Mouse (Mus musculus) kidney, postnatal 14 days (tissue): ENCODE measurements around the gene Blmh.
A peak's percentile ranks its signal among the peaks of the same experiment; 100 is the strongest.

Source experiments
- DNase-seq: peaks from one replicate; pipeline ENCODE4 v3.0.0; 2022; ENCODE audit warnings: mixed read lengths

Gene Blmh

DNA sequence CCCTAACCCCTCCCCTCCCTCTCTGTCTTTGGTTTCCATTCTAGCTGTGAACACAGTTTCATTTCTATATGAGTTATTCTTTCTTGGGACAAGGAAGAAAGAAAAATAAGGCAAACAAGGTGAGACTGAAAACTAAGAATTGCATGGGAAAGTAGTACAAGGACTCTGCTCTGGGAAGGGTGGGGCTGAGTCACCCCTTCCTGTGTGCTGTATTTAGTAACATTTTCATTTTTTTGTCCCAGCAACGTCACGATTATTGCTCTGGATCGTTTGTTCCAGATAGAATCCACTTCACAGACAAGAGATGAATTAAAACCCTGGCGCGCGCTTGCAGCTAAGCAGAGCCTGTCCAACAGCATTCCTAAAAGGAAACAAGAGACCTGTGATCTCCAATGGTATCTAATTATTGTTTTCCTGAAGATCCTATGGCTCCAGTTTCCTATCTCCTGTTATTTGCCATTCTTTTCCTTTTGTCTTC lies at the start of gene Blmh:
Blmh (plus strand) TSS at position 51 of the 478 bp plus-strand sequence.
- DNase-seq, result peak; percentile 43

DNA sequence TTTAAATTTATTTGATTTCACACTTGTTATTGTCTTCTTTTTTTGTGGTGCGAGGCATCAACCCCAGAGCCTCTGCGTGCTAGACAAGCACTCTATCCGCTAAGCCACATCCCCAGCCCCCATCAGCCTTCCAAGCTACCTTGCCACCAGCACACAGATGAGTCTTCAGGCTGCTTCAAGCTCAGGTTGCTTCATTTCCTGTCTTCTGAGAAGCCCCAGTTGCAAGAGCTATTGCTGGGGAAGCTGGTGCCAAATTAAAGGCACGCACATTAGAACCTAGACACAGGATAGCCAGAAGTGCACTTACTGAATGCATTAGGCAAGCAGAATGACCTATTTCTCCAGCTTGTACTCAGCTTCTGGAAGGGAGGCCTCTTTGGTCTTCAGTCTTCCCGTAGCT lies 44.8 kb upstream of the Blmh start:
- DNase-seq, result no peak

DNA sequence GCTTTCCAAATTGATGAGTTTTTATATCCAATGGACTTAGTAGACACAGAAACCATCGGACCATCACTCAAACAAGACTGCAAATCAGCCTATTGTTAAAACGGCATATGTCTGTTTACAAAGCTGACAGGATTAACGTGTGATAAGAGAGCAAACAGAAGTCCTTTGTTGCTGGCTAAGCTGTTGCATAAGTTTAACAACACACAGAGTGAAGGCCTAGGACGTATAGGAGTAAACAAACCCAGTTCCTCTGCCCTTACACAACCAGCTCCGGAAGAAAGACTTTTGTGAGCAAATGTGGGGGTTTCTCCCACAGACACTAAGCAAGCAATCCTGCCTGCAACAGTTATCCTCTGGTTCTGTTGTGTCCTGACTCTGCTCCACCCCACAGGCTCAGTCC lies 40.2 kb upstream of the Blmh start:
- DNase-seq, result no peak

DNA sequence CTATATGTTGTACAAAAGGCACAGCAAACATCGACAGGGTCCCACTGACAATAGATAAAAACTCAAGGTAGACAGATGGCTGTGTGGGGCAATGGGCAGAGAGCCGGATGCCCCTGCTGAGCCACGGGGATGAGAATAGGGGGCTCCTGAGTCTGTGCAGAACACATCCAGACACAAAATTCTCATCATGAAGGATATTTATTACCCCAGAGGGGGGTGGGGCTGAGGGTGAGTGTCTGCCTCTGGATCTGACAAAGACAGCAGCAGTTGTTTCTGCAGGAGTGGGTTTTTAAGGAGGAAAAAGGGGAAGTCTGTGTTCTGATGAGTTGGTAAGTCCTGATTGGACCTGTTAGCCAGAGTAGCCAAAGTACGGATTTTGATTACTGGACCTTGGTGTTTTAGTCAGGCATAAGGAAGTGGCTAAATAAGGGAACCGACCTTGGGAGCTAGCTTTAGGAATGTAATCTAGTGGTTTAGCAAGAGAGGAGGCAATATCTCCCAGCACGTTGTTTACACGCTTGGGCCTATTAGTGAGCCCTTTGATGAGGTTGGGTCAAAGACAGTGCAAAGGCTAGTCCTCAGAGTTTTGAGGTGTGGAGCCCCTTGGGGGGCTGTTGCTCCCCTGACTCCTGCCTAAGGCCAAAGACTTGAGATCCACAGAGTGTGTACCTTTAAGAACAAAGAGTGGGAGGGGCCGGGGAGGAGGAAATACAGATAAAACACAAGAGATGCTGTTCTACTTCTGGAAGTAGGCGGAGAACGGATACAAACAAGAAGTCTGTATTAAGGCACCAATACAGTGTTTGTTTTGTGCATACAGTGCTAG lies 35.1 kb upstream of the Blmh start:
- peak; percentile 68 for DNase-seq

GRCm38 (mm10) chr11:76891171-76891570 lies 33.4 kb upstream of the Blmh start:
- DNase-seq, result no peak

DNA sequence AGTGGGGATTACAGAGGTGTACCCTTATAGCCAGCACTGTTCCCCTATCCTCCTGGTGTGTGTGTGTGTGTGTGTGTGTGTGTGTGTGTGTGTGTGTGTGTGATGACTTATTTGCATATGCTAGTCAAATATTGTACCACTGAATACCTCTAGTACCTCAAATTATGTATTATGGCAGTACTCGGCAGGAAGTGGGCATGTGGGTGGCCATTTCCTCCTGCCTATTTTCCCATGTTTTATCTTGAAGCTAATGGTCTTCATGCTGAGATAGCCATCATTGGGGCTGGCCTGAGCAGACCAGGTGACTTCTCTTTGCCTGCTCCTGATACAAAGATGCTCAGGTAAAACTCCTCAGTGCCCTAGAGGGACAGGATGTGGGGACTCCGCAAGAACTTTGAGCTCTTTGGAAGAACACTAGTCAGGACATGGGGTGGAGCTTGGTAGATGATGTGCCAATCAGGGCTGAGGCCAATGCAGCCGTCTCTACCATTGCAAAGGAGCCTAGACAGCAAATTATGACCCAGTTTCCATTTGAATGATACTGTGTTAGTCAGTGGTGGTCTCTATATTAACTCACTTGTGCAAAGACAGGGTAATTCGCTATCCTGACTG lies 32.8 kb upstream of the Blmh start:
- DNase-seq, result no peak

DNA sequence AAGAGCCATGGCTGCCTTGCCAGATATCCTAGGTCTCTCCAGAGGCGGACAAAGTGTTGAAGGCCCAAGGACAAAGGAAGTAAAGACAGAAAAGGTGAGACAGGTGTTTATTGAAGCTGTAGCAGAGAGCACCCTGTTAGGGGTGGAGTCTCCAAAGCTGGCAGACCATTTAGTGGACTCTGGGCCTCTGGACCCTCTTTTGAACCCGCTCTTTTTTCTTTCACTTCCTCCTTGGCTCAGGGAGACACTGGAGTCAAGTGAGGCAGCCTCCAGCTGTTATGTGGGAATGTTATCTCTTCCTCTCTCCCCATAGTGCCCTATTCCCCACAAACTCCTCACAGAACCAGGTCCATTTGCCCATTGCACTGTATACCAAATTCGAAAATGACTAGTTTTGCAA lies 31.6 kb upstream of the Blmh start:
- no peak for DNase-seq

DNA sequence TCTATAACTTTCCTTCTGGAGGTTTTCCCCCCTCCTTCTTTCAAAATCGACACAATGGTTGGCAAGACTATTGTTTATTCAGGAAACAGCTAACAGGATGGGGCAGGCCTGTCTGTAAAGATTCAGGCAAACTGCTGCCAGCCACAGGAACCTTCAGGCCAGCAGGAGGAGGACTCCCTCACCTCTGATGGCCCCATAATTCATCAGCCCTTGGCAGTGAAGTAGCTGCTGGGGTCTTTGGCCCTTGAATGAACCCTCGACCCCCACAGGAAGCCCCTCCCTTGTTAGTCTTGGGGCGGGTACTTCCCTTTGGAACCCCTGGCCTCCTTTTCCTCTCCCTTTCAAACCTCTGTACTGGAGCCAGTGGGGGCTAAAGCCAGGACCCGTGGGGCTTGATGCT lies 31.0 kb upstream of the Blmh start:
- DNase-seq, result peak; percentile 80

DNA sequence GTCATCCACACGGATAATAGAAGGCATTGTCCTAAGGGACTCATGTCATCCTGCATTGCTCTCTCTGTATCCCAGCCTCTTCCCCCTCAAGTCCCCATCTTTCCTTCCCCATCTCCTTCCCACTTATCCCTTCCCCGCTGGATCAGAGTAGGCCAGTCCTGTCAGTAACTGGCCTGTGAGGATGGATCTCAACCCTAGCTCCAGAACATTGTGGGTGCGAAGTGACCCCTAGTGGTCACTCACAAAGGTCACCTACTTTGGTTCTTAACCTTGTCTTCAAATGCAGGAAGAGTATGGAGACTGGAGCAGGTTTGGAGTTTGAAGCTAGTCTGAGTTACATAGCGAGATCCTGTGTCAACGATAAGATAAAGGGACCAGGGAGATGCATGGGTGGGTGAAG lies 30.4 kb upstream of the Blmh start:
- DNase-seq, result peak; percentile 80

- no peak for DNase-seq
Measured at GRCm38 (mm10) chr11:76896360-76896759, 28.2 kb upstream of the Blmh start.

GRCm38 (mm10) chr11:76897126-76897525 lies 27.5 kb upstream of the Blmh start:
- DNase-seq, result peak; percentile 41

DNA sequence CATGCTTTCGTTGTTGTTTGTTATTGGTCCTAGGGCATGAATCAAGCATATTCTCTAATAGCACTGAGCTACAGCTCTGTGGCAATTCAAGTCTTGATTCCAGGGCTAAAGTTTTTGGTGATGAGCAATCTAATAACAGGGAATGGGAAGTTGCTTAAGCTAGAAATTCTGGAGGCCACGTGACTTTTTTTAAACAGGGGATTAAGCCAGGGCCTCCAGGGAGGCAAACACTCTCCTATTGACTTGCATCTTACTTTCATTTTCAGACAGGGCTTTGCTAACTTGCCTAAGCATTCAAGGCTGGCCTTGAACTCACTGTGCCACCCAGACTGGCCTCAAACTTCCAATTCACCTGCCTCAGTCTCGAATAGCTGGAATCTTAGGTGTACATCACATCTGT lies 26.7 kb upstream of the Blmh start:
- no peak for DNase-seq

DNA sequence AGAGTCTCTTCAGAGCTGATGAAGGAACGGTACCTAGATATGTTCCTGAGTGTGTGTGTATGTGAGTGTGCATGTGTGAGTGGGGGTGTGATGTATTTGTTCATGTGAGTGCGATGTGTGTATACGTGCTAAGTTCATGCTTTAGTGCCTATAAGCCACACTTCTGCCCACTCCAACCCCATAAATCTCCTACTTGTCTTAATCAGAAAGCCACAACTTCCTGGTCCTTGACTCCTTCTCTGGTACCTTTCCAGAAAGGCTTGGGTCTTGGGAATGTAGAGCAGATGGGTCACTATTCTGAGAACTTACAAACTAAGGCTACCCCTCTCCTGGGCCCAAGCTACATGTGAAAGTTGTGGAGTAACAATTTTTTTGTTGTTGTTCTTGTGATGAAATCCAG lies 25.9 kb upstream of the Blmh start:
- no peak for DNase-seq

DNA sequence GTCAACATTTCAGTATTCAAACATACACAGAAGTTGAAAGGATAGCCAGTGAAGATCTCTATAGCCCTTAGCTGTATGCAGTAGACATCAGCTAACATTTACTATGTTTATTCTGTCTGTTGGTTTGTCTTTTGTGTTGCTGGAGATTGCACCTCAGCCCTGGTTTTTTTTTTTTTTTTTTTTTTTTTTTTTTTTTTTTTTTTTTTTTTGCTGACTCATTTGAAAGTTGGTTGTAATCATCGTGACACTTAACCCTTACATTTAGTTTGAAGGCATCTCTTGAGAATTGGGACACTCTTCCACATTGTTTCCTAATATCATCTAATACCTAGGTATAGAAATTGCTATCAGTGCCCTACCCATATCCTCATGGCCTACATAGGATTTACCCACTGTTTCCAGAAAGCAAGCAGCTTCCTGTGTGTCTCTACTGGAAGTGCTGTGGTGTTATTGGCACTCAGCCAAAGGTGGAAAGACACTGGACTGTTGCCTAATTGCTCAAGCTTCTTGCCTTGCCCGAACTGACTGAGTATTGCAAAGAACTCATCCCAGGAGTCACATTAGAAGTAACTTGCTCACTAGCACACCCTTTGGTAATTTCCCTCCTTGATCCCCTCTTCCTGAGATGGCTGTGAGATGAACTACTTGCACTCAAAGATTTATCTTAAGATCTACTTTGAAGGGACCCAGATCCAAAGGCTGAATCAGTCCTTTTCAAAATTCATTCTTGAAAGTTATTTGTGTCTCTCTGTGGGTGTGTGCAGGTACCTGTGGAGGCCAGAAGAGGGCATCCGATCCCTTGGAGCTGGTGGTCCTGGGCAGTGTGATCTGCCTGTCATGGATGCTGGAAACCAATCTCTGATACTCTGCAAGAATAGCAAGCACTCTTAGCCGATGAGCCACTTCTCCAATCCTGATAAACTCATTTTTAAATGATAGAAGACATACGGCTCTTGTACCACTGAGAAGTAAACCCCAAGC lies 24.6 kb upstream of the Blmh start:
- DNase-seq, result peak; percentile 75

GRCm38 (mm10) chr11:76901579-76902361 lies 22.8 kb upstream of the Blmh start, which contains the start of gene Tmigd1:
Gene Tmigd1 (plus strand): TSS chr11:76902159.
- DNase-seq, result no peak

GRCm38 (mm10) chr11:76904340-76904739 lies 20.3 kb upstream of the Blmh start:
- DNase-seq, result no peak

DNA sequence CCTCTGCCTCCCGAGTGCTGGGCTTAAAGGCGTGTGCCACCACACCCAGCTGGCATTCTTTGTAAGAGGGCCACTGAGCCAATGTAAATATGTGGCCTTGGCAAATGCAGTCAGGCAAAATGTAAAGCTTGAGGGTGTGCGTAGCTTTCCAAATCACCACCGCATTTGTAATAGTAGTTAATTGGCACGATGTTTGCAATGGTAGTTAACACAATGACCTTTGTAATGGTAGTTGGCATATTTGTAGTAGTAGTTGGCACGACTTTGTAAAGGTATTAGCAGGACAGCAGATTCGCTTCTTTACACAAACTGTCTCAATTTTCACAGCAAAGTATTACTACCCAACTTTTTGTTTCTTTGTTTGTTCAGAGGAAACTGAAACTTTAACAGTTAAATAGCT lies 16.0 kb upstream of the Blmh start:
- no peak for DNase-seq

DNA sequence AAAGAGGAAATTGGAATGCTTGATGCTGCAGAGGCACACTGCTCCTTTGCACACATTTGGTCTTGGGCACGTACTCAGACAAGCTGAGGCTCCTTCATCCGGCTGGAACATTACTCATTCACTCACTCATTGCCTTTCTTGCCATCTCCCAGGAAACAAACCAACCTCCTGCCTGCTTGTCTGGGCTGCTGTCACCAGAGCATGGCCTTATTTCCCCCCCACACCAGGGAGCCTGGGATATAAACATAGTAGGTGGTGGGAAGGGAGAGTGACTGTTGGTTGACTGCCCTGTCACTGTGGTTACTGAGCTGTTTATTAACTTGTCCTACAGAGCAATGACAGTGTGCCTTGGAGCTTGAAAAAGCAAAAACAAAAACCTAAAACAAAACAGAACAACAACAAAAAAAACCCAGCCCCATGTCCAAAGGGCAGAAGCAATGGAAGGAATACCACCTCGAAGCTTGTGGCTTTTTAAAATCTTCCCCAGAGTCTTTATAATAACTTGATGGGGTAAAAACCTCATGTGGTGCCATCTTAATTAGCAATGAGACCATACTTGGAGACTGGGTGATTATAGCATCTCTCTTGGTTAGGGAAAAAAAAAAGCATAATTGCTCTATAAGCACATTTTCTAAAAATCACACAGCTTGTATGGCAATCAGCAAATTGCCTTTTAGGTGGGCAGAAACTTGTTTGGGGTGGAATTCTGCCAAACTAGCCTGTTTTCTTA lies 13.1 kb upstream of the Blmh start:
- DNase-seq, result peak; percentile 78

GRCm38 (mm10) chr11:76912055-76912395 lies 12.6 kb upstream of the Blmh start:
- DNase-seq, result peak; percentile 61

DNA sequence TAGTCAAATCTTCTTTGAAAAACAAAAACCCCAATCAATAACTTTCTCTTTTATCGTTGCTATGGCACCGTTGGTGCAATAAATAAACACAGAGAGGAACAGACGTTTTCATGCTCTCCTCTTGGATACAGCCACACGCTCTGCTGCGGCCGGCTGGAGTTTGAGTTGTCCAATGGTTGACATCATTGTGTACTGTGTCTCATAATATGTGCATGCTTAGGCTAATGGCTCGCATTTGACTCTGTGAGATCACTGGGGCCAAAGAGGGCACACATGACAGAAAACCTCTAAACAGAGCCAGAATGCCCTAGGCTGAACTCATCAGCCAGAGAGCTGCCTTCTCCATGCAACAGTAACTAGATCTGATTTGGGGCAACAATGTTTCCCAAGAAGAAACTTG lies 10.2 kb upstream of the Blmh start:
- DNase-seq, result no peak

DNA sequence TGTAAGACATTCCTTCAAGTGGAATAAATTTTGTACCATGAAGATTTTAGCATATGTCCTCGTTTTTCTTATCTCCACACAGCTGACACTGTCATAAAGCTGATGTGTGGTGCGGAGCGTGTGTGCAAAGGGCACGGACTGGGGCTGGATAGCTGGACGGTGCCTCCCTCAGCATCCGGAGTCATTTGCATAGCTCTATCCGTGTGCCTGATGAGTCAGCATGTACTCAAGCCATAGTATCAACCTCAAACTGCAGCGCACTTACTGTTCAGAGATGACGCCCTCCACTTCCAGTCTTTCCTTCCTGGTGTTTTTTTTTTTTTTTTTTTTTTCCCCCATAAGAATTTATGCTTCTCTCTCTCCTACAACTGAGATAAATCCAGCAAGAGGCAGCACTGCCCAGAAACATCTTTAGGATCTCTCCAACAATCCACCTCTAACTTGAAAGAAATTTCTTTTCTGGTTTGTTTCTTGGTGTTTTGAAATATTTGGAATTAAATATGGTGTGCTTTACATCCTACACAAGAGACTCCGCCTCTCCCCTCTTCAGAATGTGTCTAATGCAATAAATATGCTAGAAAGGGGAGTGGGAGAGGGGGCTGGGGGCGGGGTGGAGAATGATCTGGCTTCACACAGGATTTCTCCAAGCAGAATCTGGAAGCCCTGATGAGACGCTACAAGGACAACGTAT lies 7.9 kb upstream of the Blmh start:
- peak; percentile 50 for DNase-seq
